Mouse (Mus musculus) kidney, adult 2 months (tissue): ENCODE measurements around the gene Hcls1. TPM values are rescaled to one million over a fixed set of nuclear protein-coding genes. Genes with fewer than 3 reads are reported as not detected.

Experiments used
- DNase-seq: peaks from one replicate; pipeline ENCODE4 v3.0.0; 2021
- H3K27ac ChIP-seq: fragments of 200-500 bp; 2 replicates; pipeline ENCODE4 v1.5.1; 2012; ENCODE audit warnings: low read depth, low read length, control low read depth, inconsistent platforms; ENCODE audit not compliant: insufficient read depth
- H3K27me3 ChIP-seq: fragments of 200-500 bp; replicated peaks from 2 replicates; pipeline ENCODE4 v1.6.1; 2012; ENCODE audit warnings: mild to moderate bottlenecking, moderate library complexity, low read length, inconsistent platforms; ENCODE audit not compliant: control insufficient read depth, insufficient read depth
- H3K36me3 ChIP-seq: fragments of 200-500 bp; 2 replicates; pipeline ENCODE4 v1.6.1; 2012; ENCODE audit warnings: mild to moderate bottlenecking, moderate library complexity, low read length, inconsistent platforms; ENCODE audit not compliant: control insufficient read depth, insufficient read depth
- H3K4me1 ChIP-seq: fragments of 200-500 bp; 2 replicates; pipeline ENCODE4 v1.6.1; 2011; ENCODE audit warnings: low read length; ENCODE audit not compliant: control insufficient read depth, insufficient read depth
- H3K4me3 ChIP-seq: fragments of 200-500 bp; 2 replicates; pipeline ENCODE4 v1.5.1; 2011; ENCODE audit warnings: mild to moderate bottlenecking, low read depth, low read length, control low read depth; ENCODE audit not compliant: insufficient read depth
- CTCF ChIP-seq: fragments of 200-500 bp; conservative IDR thresholded peaks from 2 replicates; pipeline ENCODE4 v1.5.1; 2011; ENCODE audit warnings: low read depth, mild to moderate bottlenecking, control low read depth, low read length, moderate library complexity, mixed read lengths; ENCODE audit not compliant: insufficient read depth, insufficient read length
- POLR2A ChIP-seq: fragments of 200-500 bp; IDR thresholded peaks from one replicate; pipeline ENCODE4 v1.6.1; 2011; ENCODE audit warnings: low read depth, low read length, control low read depth
- WGBS: fragments of 180-500 bp; shearing (Covaris S2); methylation state at CpG from one replicate; pipeline ENCODE4 v1.1.7; 2018; 5-methylcytosine and 5-hydroxymethylcytosine counted together
- polyA plus RNA-seq: library from polyadenylated mRNA; depleted of rRNA; stranded (reverse); fragments of >200 nt; gene quantifications from 2 replicates; pipeline ENCODE4 v1.2.3, GENCODE M21; 2012

Gene Hcls1
- polyA plus RNA-seq, 1 experiment = 10.9 TPM

DNA sequence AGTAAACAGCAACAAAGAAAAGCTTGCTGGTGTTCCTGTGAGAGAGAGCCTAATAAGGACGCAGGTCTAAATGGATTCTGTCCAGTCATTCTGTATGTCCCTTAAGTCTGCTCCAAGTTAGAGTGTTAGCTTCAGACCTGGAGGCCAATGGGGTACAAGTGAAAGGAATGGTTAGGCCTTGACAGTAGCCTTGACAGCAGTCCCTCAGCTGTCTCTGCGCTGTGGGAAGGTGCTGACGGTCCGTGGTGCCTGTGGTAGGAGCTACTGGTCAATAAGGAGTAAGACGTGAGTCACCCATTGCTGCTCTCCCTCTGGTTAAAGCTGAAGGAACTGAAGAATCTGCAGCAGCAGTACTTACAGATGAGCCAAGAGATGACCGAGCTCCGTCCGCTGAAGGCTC, 10.5 kb upstream of the Hcls1 start:
- Histone ChIP-seq H3K36me3 (no peaks in the 10 kb centered on the region; the same call in none of the 2 replicates), H3K27me3 (no peaks in the 10 kb centered on the region), H3K4me3 (no peak overlapping the region), H3K4me1 (no peaks in the 10 kb centered on the region), H3K27ac (no peak overlapping the region)
- no peak for DNase-seq
- WGBS = 93% methylated on average over 8 of the region's 8 CpGs
- no peak for TF ChIP-seq CTCF
- TF ChIP-seq POLR2A = no peak

- 86% methylated on average over 6 of the region's 6 CpGs for WGBS
- Histone ChIP-seq H3K27ac (no peak overlapping the region), H3K27me3 (no peaks in the 10 kb centered on the region), H3K36me3 (no peaks in the 10 kb centered on the region; the same call in none of the 2 replicates), H3K4me1 (no peaks in the 10 kb centered on the region), H3K4me3 (no peak overlapping the region)
- no peak for DNase-seq
- no peak for TF ChIP-seq CTCF
Observed at GRCm38 (mm10) chr16:36925351-36925750, 9.4 kb upstream of the Hcls1 start.

GRCm38 (mm10) chr16:36925797-36926196, 9.0 kb upstream of the Hcls1 start:
- Histone ChIP-seq H3K4me3 (no peak overlapping the region), H3K4me1 (no peaks in the 10 kb centered on the region), H3K27me3 (no peaks in the 10 kb centered on the region), H3K27ac (no peak overlapping the region), H3K36me3 (no peaks in the 10 kb centered on the region; the same call in none of the 2 replicates)
- TF ChIP-seq CTCF (no peak), POLR2A (no peak)
- 82% methylated on average over 6 of the region's 6 CpGs for WGBS
- DNase-seq = no peak

GRCm38 (mm10) chr16:36926514-36927447, 8.0 kb upstream of the Hcls1 start:
- Histone ChIP-seq H3K27me3 (no peaks in the 10 kb centered on the region), H3K27ac (no peak overlapping the region), H3K4me3 (no peak overlapping the region), H3K4me1 (no peaks in the 10 kb centered on the region), H3K36me3 (no peaks in the 10 kb centered on the region; the same call in none of the 2 replicates)
- 92% methylated on average over 10 of the region's 10 CpGs for WGBS
- no peak for DNase-seq
- TF ChIP-seq POLR2A (no peak), CTCF (no peak)

DNA sequence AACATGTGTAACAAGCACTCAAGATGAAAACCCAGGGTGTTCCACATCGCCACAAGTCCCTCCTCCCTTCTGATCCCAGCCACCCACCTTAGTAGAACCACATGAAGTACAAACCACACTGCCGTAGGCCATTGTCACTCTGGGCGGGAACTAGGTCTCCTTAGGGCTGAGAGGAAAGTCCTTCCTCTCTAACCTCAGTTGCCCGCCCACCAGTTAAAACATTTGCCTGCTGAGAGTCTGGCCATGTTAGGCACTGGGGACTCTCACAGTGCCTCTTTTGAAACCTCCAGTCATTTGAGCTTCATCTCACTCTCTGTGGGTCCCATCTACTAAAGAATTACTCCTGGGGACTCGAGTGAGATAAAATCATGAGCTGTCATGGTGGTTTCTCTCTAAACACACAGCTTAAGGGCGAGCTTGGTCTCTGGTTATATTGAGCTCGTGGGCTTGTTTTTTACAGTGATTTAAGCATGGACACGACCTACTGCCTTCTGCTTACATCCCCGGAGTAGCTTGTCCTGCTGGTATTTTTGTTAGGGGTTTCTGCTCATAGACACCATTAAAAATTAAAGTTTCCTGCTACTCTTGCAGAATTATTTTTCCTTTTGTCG, 7.2 kb upstream of the Hcls1 start:
- Histone ChIP-seq H3K36me3 (no peaks in the 10 kb centered on the region; the same call in none of the 2 replicates), H3K4me3 (no peak overlapping the region), H3K27ac (no peak overlapping the region), H3K27me3 (no peaks in the 10 kb centered on the region), H3K4me1 (no peaks in the 10 kb centered on the region)
- DNase-seq = no peak
- 85% methylated on average over 10 of the region's 10 CpGs for WGBS
- TF ChIP-seq POLR2A = no peak
- TF ChIP-seq CTCF = no peak

- Histone ChIP-seq H3K4me1 (no peaks in the 10 kb centered on the region), H3K4me3 (no peak overlapping the region), H3K27me3 (no peaks in the 10 kb centered on the region), H3K36me3 (no peaks in the 10 kb centered on the region; the same call in none of the 2 replicates), H3K27ac (no peak overlapping the region)
- no peak for DNase-seq
- WGBS = 93% methylated on average over 8 of the region's 8 CpGs
- no peak for TF ChIP-seq CTCF
- no peak for TF ChIP-seq POLR2A
Observed at GRCm38 (mm10) chr16:36928106-36928500, 6.7 kb upstream of the Hcls1 start.

DNA sequence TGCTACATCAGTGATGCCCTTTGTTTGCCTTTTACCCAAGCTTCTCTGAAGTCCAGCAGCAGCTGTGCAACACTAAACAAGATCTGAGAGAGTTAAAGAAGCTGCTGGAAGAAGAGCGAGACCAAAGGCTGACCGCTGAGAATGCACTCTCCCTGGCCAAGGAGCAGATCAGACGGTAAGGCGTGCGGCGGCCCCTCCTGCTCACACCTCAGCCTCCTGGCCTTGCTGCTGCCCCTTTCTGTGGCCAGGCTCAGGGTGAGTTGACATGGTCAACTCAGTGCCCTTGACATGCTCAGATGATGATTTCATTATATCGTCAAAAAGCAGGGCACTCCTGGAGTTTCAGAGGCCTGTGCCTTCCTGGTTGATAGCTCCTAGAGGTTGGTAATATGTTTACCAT, 5.6 kb upstream of the Hcls1 start:
- TF ChIP-seq POLR2A (no peak), CTCF (no peak)
- Histone ChIP-seq H3K27me3 (no peaks in the 10 kb centered on the region), H3K4me1 (peaks cover 4% of the 10 kb centered on the region; the same call in 1 of the 2 replicates), H3K27ac (no peak overlapping the region), H3K4me3 (no peak overlapping the region), H3K36me3 (no peaks in the 10 kb centered on the region; the same call in none of the 2 replicates)
- WGBS = 83% methylated on average over 7 of the region's 7 CpGs
- DNase-seq = no peak
